Mouse (Mus musculus) lung, postnatal 25 days (tissue): ENCODE data around the gene Zfp382.
"Not testable (repeated sequence)": the region's sequence is repeated elsewhere in the genome, so short reads cannot be mapped to it uniquely, and the experiment has no call there.

ENCODE experiments used
- DNase-seq: peaks from one replicate; pipeline ENCODE4 v3.0.0; 2022; ENCODE audit warnings: low spot score

The Zfp382 gene

DNA sequence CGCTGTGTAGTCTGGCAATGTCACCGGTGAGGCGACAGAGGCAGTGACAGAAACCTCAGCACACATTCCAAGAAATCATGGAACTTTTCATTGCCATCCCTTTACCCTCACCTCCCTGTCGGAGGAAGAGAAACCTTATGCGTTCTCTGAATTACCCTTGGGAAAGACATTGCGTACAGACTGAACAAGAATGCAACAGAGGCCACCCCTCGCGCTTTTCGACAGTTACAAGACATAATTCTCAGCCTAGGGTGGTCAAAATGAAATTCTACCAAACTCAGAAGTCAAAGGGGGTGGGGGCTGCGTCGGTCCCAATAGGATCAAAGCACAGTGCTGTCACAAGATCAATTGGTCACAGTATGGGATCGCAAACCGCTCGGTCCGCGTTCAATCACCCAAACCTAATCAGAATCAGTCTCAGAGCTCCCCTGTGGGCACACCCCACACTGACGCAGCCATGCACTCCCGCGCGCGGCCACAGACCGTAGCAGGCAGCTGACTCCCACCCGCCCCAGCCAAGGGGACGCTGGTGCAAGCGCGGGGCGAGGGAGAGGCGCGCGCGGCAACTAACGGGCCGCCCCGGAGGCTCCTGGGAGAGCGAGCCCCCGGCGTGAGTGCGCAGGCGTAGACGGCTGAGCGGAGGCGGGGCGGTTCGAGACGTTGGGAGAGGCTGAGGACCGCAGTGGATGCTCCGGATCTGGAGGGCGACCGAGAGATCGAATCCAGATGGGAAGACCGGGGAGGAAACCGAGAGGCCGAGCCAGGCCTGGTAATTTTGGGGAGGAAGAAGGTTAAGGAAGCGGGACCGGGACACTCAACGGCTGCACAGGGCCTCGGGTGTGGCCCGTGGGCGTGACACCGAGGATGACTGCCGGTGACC, at the start of gene Zfp382:
Zfp382 (plus strand) TSS at position 635 of the 880 bp plus-strand sequence.
- DNase-seq = peak; percentile 90

GRCm38 (mm10) chr7:30072146-30073028, 49.4 kb upstream of the Zfp382 start, which contains the start of gene Zfp82:
Zfp82 (minus strand) TSS chr7:30072900.
- peak; percentile 74 for DNase-seq

GRCm38 (mm10) chr7:30086524-30086923, 35.2 kb upstream of the Zfp382 start:
- DNase-seq = no peak

DNA sequence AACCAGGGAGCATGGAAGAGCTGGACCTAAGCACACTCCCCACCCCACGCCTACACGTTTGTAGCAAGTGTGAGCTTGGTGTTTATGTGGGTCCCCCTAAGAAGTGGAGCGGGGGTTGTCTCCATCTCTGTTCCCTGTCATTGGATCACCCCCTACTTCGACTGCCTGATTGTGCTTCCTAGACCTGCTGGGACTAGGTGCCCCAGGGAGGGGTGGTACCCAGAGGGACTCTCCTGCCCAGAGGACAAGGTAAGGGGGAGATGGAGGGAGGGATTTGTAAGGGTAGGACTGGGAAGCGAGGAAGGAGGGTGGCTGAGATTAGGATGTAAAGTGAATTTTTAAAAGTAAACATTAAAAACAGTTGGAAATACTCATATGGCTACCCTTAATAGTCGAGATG, 32.3 kb upstream of the Zfp382 start:
- DNase-seq = no peak

GRCm38 (mm10) chr7:30090092-30090969, 31.4 kb upstream of the Zfp382 start, which contains the start of the genes Gm26920 and Zfp566:
Gm26920 (minus strand) TSS chr7:30090410.
Zfp566 (minus strand) TSS chr7:30090527.
- peak; percentile 97 for DNase-seq

DNA sequence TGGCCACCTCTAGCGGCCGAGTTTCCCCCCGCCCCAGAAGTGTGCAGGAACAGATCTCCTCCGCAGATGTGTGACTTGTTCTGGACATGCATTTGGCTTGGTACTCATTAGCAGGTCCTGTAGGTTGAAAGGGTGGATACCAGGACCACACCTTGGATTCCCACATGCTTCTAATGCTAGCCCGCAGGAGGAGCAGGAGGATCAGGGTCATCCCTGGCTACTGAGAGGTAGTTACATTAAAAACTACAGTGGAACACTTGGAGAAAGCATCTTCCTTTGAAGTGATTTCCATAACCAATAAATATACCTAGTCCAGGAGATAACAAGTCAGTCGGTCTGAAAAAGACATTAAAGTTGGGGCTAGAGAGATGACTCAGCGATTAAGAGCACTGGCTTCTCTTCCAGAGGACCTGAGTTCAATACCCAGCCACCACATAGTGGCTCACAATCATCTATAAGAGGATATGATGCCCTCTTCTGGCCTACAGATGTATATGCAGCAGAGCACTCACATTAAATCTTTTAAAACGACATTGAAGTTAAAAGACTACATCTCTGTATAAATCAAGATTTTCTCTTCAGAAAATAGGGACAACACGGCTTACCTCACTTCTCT, 30.7 kb upstream of the Zfp382 start:
- peak; percentile 16 for DNase-seq

- DNase-seq = no peak
Observed at GRCm38 (mm10) chr7:30092666-30093065, 29.1 kb upstream of the Zfp382 start.

DNA sequence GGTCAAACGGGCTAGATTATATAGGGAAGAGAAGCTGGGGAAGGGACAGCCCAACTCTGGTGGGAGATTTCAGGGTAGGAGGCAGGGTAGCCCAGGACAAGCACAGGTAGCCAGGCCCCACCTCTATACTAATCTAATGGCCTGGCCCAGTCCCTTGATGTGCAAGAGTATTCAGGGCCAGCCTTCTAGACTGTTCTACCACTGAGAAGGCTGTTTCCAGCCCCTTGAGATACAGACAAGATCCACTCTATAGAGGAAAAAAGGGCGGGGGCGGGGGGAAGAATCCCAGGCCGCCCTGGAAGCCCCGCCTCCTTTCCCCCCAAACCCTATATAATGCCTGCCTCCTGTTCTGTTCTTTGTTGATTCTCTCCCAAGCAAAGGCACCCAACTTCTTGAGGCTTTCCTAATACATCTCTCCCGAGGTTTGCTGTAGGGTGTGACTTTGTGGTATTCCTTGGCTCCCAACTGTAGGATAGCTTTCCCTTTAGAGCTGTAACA, 27.8 kb upstream of the Zfp382 start:
- no peak for DNase-seq

GRCm38 (mm10) chr7:30094646-30095429, 26.9 kb upstream of the Zfp382 start, which contains the start of gene Zfp260:
Zfp260 (plus strand) TSS chr7:30094777.
- DNase-seq = peak; percentile 94

- no peak for DNase-seq
Observed at GRCm38 (mm10) chr7:30095551-30096125, 26.1 kb upstream of the Zfp382 start.

- DNase-seq = peak; percentile 43
Observed at GRCm38 (mm10) chr7:30099297-30099696, 22.4 kb upstream of the Zfp382 start.

- no peak for DNase-seq
Observed at GRCm38 (mm10) chr7:30116076-30116475, 5.7 kb upstream of the Zfp382 start.

- DNase-seq = not testable (repeated sequence)
Observed at GRCm38 (mm10) chr7:30117935-30118334, 3.8 kb upstream of the Zfp382 start.

GRCm38 (mm10) chr7:30122188-30122530, 417 bp downstream of the Zfp382 start:
- no peak for DNase-seq

DNA sequence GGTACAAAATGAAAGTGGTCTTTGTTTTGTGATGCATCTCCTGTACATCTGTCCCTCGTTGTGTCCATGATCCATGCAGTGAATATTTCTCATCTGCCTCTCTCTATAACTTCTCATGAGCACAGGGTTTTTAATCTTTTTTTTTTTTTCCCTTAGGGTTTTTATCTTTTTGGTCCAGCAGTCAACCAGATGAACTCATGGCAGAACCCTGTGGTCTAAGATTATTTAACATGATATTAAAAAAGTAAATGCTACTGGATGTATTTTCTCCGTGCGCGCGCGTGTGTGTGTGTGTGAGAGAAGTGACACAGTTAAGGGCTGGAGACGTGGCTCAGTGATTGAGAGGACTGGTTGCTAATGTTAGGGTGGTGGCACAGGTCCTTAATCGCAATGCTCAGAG, 8.2 kb downstream of the Zfp382 start:
- DNase-seq = no peak

DNA sequence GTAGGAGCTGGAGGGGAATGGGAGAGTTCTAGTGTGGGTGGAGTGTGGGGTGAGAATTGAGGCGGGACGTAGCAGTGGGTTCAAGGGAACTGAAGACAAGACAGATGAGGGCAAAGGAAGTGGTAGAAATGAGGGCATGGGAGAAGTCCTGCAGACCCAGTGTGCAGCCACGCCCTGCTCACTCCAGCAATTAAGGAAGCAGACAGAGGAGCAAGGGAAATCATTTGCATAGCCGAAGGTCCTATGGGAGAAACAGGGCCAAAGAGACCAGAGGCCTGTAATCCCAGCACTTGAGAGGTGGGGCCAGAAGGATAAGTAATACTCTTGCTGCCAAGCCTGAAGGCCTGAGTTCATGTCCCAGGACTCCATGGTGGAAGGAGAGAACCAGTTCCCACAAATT, 10.7 kb downstream of the Zfp382 start:
- DNase-seq = no peak

DNA sequence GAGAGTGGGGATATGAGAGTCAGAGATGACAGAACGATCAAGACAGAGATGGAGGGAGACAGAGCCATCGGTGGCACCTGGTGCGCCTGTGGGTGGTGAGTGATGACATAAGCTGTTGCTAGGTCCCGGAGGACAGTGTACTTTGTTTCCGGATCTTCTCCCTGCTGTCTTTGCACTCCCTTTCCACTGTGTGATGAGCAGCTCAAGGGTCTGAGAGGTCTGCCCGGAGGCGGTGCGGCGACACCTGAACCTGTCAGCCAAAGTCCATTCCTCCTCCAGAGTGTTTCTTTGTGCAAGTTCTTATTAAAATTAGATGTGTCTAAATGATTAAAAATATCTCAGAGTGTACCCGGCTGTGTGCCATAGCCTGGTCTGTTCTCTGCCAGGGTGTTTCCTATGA, 15.1 kb downstream of the Zfp382 start:
- no peak for DNase-seq

DNA sequence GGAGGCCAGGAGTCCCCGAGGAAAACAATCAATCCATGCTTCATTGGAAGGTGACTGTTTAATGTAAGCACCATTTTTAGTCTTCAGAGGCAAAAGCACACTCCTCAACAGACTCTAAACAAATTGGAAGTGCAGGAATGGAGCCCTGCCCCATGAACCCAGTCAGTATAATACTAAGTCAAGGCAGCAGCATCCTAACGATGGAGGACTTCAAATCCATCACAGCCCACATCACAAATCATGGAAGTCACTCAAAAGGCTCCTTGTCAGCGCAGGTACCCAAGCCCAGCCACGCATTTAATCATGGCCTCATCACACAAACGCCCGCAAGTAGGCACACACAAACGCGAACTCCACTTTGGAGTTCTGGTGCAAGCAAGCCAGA, 21.4 kb downstream of the Zfp382 start:
- no peak for DNase-seq

DNA sequence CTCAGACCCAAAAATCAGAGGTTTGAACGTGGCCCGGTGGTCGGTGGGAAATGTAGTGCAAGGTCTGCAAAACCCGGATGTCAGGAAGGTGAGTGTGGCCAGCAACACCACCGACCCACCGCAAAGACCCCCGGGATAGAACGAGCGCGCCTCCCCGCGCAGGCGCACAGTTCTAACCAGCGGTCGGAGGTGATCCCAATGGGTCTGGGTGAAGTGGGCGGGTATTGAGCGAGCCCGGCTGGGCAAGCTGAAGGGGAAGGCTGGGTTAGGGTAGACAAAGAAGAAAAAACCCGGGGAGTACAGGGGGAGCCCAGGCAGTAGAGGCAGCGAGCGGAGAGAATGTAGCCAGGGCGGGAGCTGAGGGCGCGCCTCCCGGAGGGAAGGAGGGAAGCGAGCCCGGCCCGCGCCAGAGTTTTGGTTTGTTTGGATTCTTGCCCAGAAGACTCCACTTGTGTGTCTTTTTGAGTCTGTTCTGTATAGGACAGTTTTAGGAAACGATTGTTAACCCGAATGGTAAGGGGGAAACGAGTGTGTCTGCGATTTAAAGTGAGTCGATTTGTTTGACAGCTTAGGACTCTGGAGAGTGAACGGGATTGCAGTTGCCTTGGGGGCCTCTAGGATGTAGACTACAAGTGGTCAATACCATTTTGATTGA, 21.9 kb downstream of the Zfp382 start:
- DNase-seq = peak; percentile 25
